Mouse (Mus musculus): Measurements from ENCODE around the gene Mrpl58.

GRCm38 (mm10) chr11:115403338-115404124 is at the start of gene Mrpl58:
- peak; percentile 77 for TF ChIP-seq POLR2A (IDR thresholded peaks at IDR 0.05; ENCODE audit: insufficient read depth, low read depth, low read length)
- TF ChIP-seq CTCF (IDR thresholded peaks at IDR 0.05): peak; percentile 19; the same call in 1 of the 2 replicates
- peak; percentile 32; the same call in 1 of the 2 replicates for TF ChIP-seq EP300 (IDR thresholded peaks at IDR 0.05; ENCODE audit: insufficient read depth, low read depth, low read length)
